Mouse (Mus musculus) midbrain, embryonic 10.5 days (tissue): Measurements from ENCODE around the gene Ankrd28. TPM values are rescaled to one million over a fixed set of nuclear protein-coding genes. Genes with fewer than 3 reads are reported as not detected.
A peak's percentile ranks its signal among the peaks of the same experiment; 100 is the strongest.

ENCODE experiments used
- DNase-seq: peaks from one replicate; pipeline ENCODE4 v3.0.0-alpha.2; 2017; ENCODE audit warnings: low spot score
- H3K27ac ChIP-seq: fragments of 300-500 bp; sonication (generic); replicated peaks from 2 replicates; pipeline ENCODE4 v1.5.1; 2016; ENCODE audit warnings: mild to moderate bottlenecking
- H3K27me3 ChIP-seq: fragments of 300-500 bp; sonication (generic); 2 replicates; pipeline ENCODE4 v1.6.1; 2016; ENCODE audit warnings: low read depth, mild to moderate bottlenecking; ENCODE audit not compliant: poor library complexity, severe bottlenecking
- H3K36me3 ChIP-seq: fragments of 300-500 bp; sonication (generic); 2 replicates; pipeline ENCODE4 v1.6.1; 2016; ENCODE audit warnings: mild to moderate bottlenecking, moderate library complexity
- H3K4me1 ChIP-seq: fragments of 300-500 bp; sonication (generic); 2 replicates; pipeline ENCODE4 v1.6.1; 2016
- H3K4me3 ChIP-seq: fragments of 300-500 bp; sonication (generic); 2 replicates; pipeline ENCODE4 v1.5.1; 2016; ENCODE audit warnings: mild to moderate bottlenecking, moderate library complexity
- H3K9me3 ChIP-seq: fragments of 300-500 bp; sonication (generic); replicated peaks from 2 replicates; pipeline ENCODE4 v1.6.1; 2016; ENCODE audit warnings: mild to moderate bottlenecking
- WGBS: fragments of 180-500 bp; shearing (Covaris S2); methylation state at CpG from one replicate; pipeline ENCODE4 v1.1.7; 2016; 5-methylcytosine and 5-hydroxymethylcytosine counted together
- polyA plus RNA-seq: library from polyadenylated mRNA; unstranded; fragments of >200 nt; fragmentation: Nextera tagmentation; extraction: Ambion mirVana; gene quantifications from 2 replicates; pipeline ENCODE4 v1.2.1, GENCODE M21; 2016

The Ankrd28 gene
- polyA plus RNA-seq, 1 experiment from 2014 or later, result 8.1 TPM

GRCm38 (mm10) chr14:31831370-31831712 lies 890 bp upstream of the Ankrd28 start:
- Histone ChIP-seq H3K4me3 (peak overlapping the region; percentile 97), H3K36me3 (no peaks in the 10 kb centered on the region), H3K4me1 (peaks cover 31% of the 10 kb centered on the region), H3K27me3 (no peaks in the 10 kb centered on the region), H3K9me3 (peaks cover 5% of the 10 kb centered on the region; the same call in 1 of the 2 replicates), H3K27ac (peak overlapping the region; percentile 94)
- peak; percentile 24 for DNase-seq
- 15% methylated on average over 7 of the region's 7 CpGs for WGBS

GRCm38 (mm10) chr14:31829761-31830562 lies 489 bp downstream of the Ankrd28 start:
- DNase-seq, result no peak
- H3K36me3 ChIP-seq, result 0 out of 2 replicates have a peak, but pooled peaks cover 2% of the 10 kb centered on the region
- H3K9me3 ChIP-seq, result no peaks in the 10 kb centered on the region
- H3K27ac ChIP-seq, result peak overlapping the region; percentile 94
- H3K4me3 ChIP-seq, result peak overlapping the region; percentile 97
- no peaks in the 10 kb centered on the region for H3K27me3 ChIP-seq
- peaks cover 31% of the 10 kb centered on the region for H3K4me1 ChIP-seq
- WGBS, result under 1% methylated on average over 86 of the region's 97 CpGs

- 0 out of 2 replicates have a peak, but pooled peaks cover 2% of the 10 kb centered on the region for H3K36me3 ChIP-seq
- H3K27me3 ChIP-seq, result no peaks in the 10 kb centered on the region
- H3K9me3 ChIP-seq, result no peaks in the 10 kb centered on the region
- no peak overlapping the region for H3K27ac ChIP-seq
- H3K4me1 ChIP-seq, result peaks cover 31% of the 10 kb centered on the region
- no peak for DNase-seq
- H3K4me3 ChIP-seq, result no peak overlapping the region
Observed at GRCm38 (mm10) chr14:31827221-31827620, 3.2 kb downstream of the Ankrd28 start.

GRCm38 (mm10) chr14:31809942-31810341 lies 20.5 kb downstream of the Ankrd28 start:
- Histone ChIP-seq H3K27me3 (no peaks in the 10 kb centered on the region), H3K27ac (no peak overlapping the region), H3K4me1 (no peaks in the 10 kb centered on the region), H3K9me3 (no peaks in the 10 kb centered on the region; the same call in 1 of the 2 replicates), H3K4me3 (no peak overlapping the region), H3K36me3 (peaks cover 6% of the 10 kb centered on the region)
- 91% methylated on average over 5 of the region's 5 CpGs for WGBS
- no peak for DNase-seq

GRCm38 (mm10) chr14:31803791-31804190 lies 26.7 kb downstream of the Ankrd28 start:
- Histone ChIP-seq H3K27me3 (no peaks in the 10 kb centered on the region), H3K9me3 (no peaks in the 10 kb centered on the region; the same call in 1 of the 2 replicates), H3K27ac (0 out of 2 replicates have a peak overlapping the region, but pooled peaks have one; percentile 35), H3K4me1 (peaks cover 18% of the 10 kb centered on the region), H3K4me3 (no peak overlapping the region), H3K36me3 (peaks cover 6% of the 10 kb centered on the region)
- WGBS, result 25% methylated on average over 2 of the region's 2 CpGs
- no peak for DNase-seq

- WGBS, result 92% methylated on average over 7 of the region's 7 CpGs
- no peak overlapping the region for H3K4me3 ChIP-seq
- no peaks in the 10 kb centered on the region for H3K36me3 ChIP-seq
- no peak for DNase-seq
- no peaks in the 10 kb centered on the region for H3K27me3 ChIP-seq
- H3K4me1 ChIP-seq, result peaks cover 26% of the 10 kb centered on the region
- no peaks in the 10 kb centered on the region for H3K9me3 ChIP-seq
- H3K27ac ChIP-seq, result no peak overlapping the region
Observed at GRCm38 (mm10) chr14:31800976-31801375, 29.5 kb downstream of the Ankrd28 start.

- H3K4me1 ChIP-seq, result peaks cover 29% of the 10 kb centered on the region
- H3K27me3 ChIP-seq, result no peaks in the 10 kb centered on the region
- no peak overlapping the region for H3K4me3 ChIP-seq
- no peak overlapping the region for H3K27ac ChIP-seq
- WGBS, result 91% methylated on average over 5 of the region's 5 CpGs
- H3K36me3 ChIP-seq, result no peaks in the 10 kb centered on the region
- DNase-seq, result no peak
- no peaks in the 10 kb centered on the region for H3K9me3 ChIP-seq
Observed at GRCm38 (mm10) chr14:31800446-31800845, 30.0 kb downstream of the Ankrd28 start.

GRCm38 (mm10) chr14:31798937-31799336 lies 31.5 kb downstream of the Ankrd28 start:
- Histone ChIP-seq H3K9me3 (no peaks in the 10 kb centered on the region), H3K27me3 (no peaks in the 10 kb centered on the region), H3K4me1 (peaks cover 21% of the 10 kb centered on the region), H3K36me3 (no peaks in the 10 kb centered on the region), H3K27ac (no peak overlapping the region), H3K4me3 (no peak overlapping the region)
- no peak for DNase-seq
- 62% methylated on average over 10 of the region's 10 CpGs for WGBS

- H3K4me1 ChIP-seq, result peaks cover 16% of the 10 kb centered on the region
- no peak overlapping the region for H3K4me3 ChIP-seq
- no peaks in the 10 kb centered on the region for H3K36me3 ChIP-seq
- 53% methylated on average over 1 of the region's 1 CpGs for WGBS
- no peak for DNase-seq
- H3K27me3 ChIP-seq, result no peaks in the 10 kb centered on the region
- H3K27ac ChIP-seq, result no peak overlapping the region
- no peaks in the 10 kb centered on the region for H3K9me3 ChIP-seq
Observed at GRCm38 (mm10) chr14:31795535-31795934, 34.9 kb downstream of the Ankrd28 start.

- H3K27me3 ChIP-seq, result no peaks in the 10 kb centered on the region
- peaks cover 16% of the 10 kb centered on the region for H3K4me1 ChIP-seq
- H3K4me3 ChIP-seq, result no peak overlapping the region
- 33% methylated on average over 1 of the region's 1 CpGs for WGBS
- no peak for DNase-seq
- no peaks in the 10 kb centered on the region for H3K36me3 ChIP-seq
- no peak overlapping the region for H3K27ac ChIP-seq
- H3K9me3 ChIP-seq, result no peaks in the 10 kb centered on the region
Observed at GRCm38 (mm10) chr14:31794776-31795126, 35.7 kb downstream of the Ankrd28 start.

GRCm38 (mm10) chr14:31793979-31794775 lies 36.3 kb downstream of the Ankrd28 start:
- WGBS, result 78% methylated on average over 4 of the region's 4 CpGs
- Histone ChIP-seq H3K27ac (no peak overlapping the region), H3K36me3 (no peaks in the 10 kb centered on the region), H3K9me3 (no peaks in the 10 kb centered on the region), H3K27me3 (no peaks in the 10 kb centered on the region), H3K4me1 (peaks cover 15% of the 10 kb centered on the region), H3K4me3 (no peak overlapping the region)
- DNase-seq, result no peak

- Histone ChIP-seq H3K27me3 (no peaks in the 10 kb centered on the region), H3K4me1 (peaks cover 3% of the 10 kb centered on the region; the same call in 1 of the 2 replicates), H3K9me3 (no peaks in the 10 kb centered on the region), H3K36me3 (no peaks in the 10 kb centered on the region), H3K4me3 (no peak overlapping the region), H3K27ac (no peak overlapping the region)
- 35% methylated on average over 1 of the region's 1 CpGs for WGBS
- DNase-seq, result no peak
Observed at GRCm38 (mm10) chr14:31790797-31791196, 39.7 kb downstream of the Ankrd28 start.

GRCm38 (mm10) chr14:31786906-31787305 lies 43.5 kb downstream of the Ankrd28 start:
- DNase-seq, result no peak
- Histone ChIP-seq H3K27ac (no peak overlapping the region), H3K9me3 (no peaks in the 10 kb centered on the region), H3K4me3 (no peak overlapping the region), H3K27me3 (no peaks in the 10 kb centered on the region), H3K36me3 (0 out of 2 replicates have a peak, but pooled peaks cover 2% of the 10 kb centered on the region), H3K4me1 (peaks cover 13% of the 10 kb centered on the region)
- WGBS, result 77% methylated on average over 2 of the region's 2 CpGs
